Mouse (Mus musculus): ENCODE measurements at regions not wholly inside any gene's neighbourhood (a gene's known extent, or its start where the extent isn't known, plus 50 kb on each side); places are given as distances from the start of the nearest gene placed in this dataset.

DNA sequence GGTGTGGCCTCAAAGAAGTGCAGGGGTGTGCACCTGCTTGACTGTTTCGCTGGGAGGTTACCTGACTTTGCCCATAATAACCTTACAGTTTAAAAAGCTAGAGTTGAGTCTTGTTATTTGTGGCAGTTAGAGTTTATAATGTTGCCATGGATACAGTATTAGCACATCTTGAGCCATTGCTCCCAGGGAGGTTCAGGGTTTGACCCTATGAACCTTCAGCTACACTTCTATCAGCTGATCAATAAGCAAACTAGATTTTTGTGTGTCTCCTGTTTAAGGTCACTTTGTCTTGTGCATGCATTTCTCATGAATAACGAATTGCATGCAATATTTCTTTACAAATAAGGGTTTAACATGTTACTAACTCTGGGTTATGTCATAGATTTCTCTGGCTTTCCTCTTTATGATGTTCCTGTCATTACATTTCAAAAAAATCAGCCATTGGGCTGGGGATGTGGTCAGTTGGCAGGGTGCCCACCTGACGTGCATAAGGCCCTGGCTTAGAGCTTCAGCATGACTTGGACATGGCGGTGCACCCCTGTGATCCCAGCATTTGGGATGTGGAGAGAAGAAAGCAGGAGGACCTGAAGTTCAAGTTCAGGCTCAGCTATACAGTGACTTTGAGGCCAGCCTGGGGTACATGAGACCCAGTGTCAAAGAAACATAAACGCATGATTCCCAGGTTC lies 191.7 kb downstream of the Ackr3 start:
- Histone ChIP-seq H3K36me3 (no peaks in the 10 kb centered on the region), H3K27me3 (no peaks in the 10 kb centered on the region), H3K9me3 (no peaks in the 10 kb centered on the region), H3K9ac (no peak overlapping the region), H3K27ac (replicated peaks) (no peak overlapping the region), H3K4me1 (replicated peaks) (peaks cover 21% of the 10 kb centered on the region), H3K4me3 (no peak overlapping the region), H3K4me2 (no peak overlapping the region)
- 86% methylated on average over 5 of the region's 5 CpGs for WGBS
- no peak for ATAC-seq (ENCODE audit: low read depth)

DNA sequence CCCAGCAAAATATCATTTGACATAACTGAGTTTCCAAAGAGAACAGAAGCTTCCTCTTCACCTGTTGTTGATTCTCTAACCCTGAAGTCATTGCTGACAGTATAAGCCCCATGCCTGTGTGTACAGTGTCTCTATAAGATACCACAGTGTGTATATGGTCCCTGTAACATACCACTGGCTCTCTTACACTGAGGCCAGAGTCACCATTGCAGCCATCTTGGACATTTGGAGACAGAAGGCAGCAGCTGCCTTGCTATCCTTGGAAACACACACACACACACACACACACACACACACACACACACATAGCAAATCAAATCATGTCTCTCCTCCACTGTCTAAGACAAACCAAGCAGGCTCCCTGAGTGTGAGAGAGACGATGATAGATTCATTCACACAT lies 192.9 kb downstream of the Ackr3 start:
- Histone ChIP-seq H3K4me1 (replicated peaks) (peaks cover 21% of the 10 kb centered on the region), H3K36me3 (no peaks in the 10 kb centered on the region), H3K27me3 (no peaks in the 10 kb centered on the region), H3K4me3 (no peak overlapping the region), H3K9me3 (no peaks in the 10 kb centered on the region), H3K27ac (replicated peaks) (peak overlapping the region; percentile 61; the same call in 1 of the 2 replicates), H3K4me2 (no peak overlapping the region), H3K9ac (no peak overlapping the region)
- WGBS: 76% methylated on average over 1 of the region's 1 CpGs
- no peak for ATAC-seq (ENCODE audit: low read depth)

DNA sequence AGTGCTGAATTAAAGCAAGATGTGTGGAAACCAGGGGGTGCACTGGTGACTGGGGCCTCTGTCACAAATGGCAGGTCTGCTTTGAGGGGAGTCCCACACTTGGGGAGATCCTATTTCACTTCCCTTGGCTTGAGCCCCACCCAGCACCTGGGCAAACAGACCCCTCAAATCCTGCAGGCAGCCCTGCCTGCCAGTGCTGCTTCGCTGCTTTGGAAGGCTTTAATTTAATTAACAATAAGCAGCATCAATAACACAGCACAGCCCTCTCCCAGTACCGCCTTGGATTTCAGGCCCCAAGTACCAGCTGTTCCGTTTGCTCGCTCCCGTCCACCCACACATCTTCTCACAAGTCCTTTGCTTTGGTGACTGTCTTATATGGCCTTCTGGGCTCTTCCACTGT lies 193.6 kb downstream of the Ackr3 start:
- H3K36me3 ChIP-seq: no peaks in the 10 kb centered on the region
- no peak overlapping the region for H3K9ac ChIP-seq
- peak overlapping the region; percentile 61 for H3K27ac ChIP-seq (replicated peaks)
- no peak overlapping the region for H3K4me2 ChIP-seq
- WGBS: 27% methylated on average over 5 of the region's 5 CpGs
- H3K27me3 ChIP-seq: no peaks in the 10 kb centered on the region
- peaks cover 21% of the 10 kb centered on the region for H3K4me1 ChIP-seq (replicated peaks)
- H3K9me3 ChIP-seq: no peaks in the 10 kb centered on the region
- ATAC-seq (ENCODE audit: low read depth): no peak
- no peak overlapping the region for H3K4me3 ChIP-seq

DNA sequence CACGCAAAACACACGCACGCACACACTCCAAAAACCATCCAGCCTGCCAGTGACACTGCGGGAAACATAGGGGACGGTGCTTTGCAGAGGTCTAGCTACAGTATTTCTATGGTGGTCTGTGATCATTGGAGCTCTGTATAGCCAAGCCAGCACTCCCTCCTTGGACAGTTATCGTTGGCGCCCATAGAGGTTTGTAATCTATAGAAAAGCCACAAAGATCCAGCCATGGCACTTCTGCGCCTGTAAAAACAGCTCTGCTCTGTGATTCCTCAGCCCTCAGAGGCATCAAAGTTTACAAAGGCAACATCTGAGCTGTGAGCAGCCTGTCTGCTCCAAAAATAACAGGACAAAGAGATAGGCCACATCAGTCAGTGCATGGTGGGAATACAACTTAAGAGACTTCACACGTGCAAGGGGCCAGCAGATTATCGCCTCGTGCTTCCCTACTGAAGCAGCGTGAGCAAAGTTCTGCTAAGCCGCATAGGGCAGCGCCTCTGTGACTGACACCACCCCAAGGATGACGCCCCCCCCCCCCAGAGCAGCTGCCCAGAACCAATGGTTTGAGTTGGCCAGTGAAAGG lies 194.7 kb downstream of the Ackr3 start:
- no peak overlapping the region for H3K27ac ChIP-seq (replicated peaks)
- no peaks in the 10 kb centered on the region for H3K27me3 ChIP-seq
- H3K36me3 ChIP-seq: no peaks in the 10 kb centered on the region
- WGBS: 86% methylated on average over 15 of the region's 15 CpGs
- peaks cover 31% of the 10 kb centered on the region for H3K4me1 ChIP-seq (replicated peaks)
- H3K9me3 ChIP-seq: no peaks in the 10 kb centered on the region
- H3K9ac ChIP-seq: no peak overlapping the region
- H3K4me3 ChIP-seq: no peak overlapping the region
- no peak for ATAC-seq (ENCODE audit: low read depth)
- no peak overlapping the region for H3K4me2 ChIP-seq

DNA sequence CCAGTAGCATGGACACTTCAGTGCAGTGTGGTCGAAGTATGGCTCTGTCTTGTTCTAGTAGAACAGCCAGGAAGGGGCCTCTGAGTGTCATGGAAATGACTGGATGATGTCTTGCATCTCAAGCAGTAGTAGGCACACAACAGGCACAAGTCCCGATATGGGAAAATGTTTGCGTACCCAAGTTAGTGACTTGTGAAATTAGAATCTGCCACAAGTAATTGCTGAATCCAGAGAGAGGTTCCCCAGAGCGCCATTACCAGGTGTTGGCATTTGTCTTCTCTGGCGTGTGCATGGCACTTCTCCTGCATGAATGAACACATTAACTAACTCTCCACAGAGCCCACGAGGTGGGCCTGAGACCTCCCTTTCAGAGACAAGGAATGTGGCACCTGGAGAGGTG lies 199.3 kb downstream of the Ackr3 start:
- no peaks in the 10 kb centered on the region for H3K27me3 ChIP-seq
- no peak overlapping the region for H3K9ac ChIP-seq
- H3K9me3 ChIP-seq: no peaks in the 10 kb centered on the region
- WGBS: 52% methylated on average over 6 of the region's 6 CpGs
- peak overlapping the region; percentile 56 for H3K27ac ChIP-seq (replicated peaks)
- H3K36me3 ChIP-seq: no peaks in the 10 kb centered on the region
- peak; percentile 82 for ATAC-seq (ENCODE audit: low read depth)
- peaks cover 28% of the 10 kb centered on the region for H3K4me1 ChIP-seq (replicated peaks)
- H3K4me3 ChIP-seq: no peak overlapping the region
- H3K4me2 ChIP-seq: no peak overlapping the region

DNA sequence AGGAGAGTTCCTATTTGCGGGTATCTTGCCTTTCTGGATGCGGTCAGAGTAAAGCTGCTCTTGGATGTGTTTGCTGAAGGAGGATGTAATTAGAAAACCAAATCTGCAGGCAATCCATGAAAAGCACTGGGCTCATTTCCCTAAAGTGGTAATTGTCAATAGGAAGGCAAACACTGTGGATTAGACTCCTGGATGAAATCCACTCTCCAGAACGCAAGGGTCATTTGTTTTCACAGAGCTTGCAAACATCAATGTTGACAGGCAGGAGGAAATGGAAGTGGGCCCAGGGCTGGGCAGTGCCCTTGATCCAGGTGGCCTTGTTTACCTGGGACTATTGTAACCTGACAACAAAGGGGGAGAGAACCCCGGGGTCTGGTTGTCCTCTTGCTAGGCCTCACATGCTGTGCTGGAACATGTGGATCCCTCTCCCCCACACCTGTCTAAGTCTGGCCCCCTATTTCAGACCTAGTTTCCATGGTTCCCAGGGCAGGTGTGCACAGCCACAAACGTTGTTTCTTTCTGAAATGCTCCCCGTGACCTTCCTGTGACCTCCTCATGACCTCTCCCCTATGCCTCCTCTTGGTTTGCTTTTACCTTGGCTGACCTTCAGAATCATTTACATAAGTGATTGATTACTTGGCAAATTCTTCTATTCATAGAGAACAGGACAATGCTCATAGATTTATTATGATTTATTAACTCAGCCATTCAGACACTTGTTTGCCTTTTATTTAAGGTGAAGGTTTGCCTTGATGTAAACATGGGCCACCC lies 197.9 kb upstream of the Cops8 start:
- H3K4me2 ChIP-seq: no peak overlapping the region
- 36% methylated on average over 6 of the region's 6 CpGs for WGBS
- H3K9me3 ChIP-seq: no peaks in the 10 kb centered on the region
- H3K36me3 ChIP-seq: no peaks in the 10 kb centered on the region
- H3K27ac ChIP-seq (replicated peaks): peak overlapping the region; percentile 28; the same call in 1 of the 2 replicates
- no peak overlapping the region for H3K4me3 ChIP-seq
- H3K4me1 ChIP-seq (replicated peaks): peaks cover 28% of the 10 kb centered on the region
- no peaks in the 10 kb centered on the region for H3K27me3 ChIP-seq
- no peak for ATAC-seq (ENCODE audit: low read depth)
- no peak overlapping the region for H3K9ac ChIP-seq

DNA sequence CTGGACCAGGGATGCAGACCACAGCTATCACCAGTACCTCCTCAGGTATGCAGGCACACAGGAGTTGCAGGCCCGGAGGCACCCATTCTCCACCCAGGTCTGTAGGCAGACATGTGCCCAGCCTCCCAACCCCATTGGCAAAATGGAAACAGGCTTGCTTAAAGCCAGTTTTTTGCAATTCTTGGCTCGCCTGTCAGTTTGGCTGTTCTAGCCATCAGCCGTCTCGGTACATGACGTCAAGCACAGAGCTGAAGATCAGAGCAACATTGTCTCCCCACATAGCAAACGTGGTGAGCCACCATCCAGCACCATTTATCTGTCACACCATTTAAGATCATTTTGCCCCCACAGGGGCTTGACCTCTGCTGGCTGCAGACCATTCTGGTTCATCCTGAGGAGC lies 196.1 kb upstream of the Cops8 start:
- 91% methylated on average over 6 of the region's 6 CpGs for whole genome bisulfite sequencing
- Histone ChIP-seq H3K9ac (no peak overlapping the region), H3K9me3 (no peaks in the 10 kb centered on the region), H3K4me1 (replicated peaks) (peaks cover 28% of the 10 kb centered on the region), H3K36me3 (no peaks in the 10 kb centered on the region), H3K27me3 (no peaks in the 10 kb centered on the region), H3K27ac (replicated peaks) (no peak overlapping the region), H3K4me3 (no peak overlapping the region), H3K4me2 (no peak overlapping the region)
- ATAC-seq (ENCODE audit: low read depth): no peak

DNA sequence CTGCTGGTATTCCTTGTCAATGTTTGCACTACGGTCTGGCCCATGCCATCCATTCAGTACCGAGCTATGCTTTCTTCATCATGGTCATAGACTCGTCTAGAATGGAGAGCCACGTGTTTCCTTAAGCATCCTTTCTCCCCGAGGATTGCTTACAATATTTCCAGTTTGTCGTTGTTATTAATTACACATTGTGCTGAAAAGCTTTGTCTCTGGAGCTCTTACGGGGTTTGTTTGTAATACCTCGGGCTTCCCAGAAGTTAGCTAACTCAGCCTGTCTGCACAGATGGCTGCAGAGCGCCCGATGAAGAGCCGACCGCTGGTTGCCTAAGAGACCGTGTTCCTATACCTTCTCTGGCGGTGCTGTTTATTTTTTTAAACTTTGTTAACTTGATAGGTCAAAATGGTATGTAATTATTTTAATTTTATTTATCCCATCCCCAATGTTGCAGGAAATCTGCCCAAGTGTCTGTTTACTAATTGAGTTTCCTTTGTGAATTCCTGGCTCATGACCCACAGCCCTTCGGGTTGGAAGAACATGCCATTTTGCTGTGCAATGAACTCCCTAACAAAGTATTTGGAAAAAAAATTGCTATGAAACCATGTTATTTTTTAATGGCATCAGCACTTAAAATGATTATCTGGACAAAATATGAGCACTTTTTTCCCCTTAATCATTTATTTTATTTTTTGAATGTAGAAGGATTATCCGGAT lies 194.1 kb upstream of the Cops8 start:
- H3K4me1 ChIP-seq (replicated peaks): peaks cover 16% of the 10 kb centered on the region
- WGBS: 85% methylated on average over 16 of the region's 16 CpGs
- no peak overlapping the region for H3K4me2 ChIP-seq
- no peaks in the 10 kb centered on the region for H3K36me3 ChIP-seq
- H3K27me3 ChIP-seq: no peaks in the 10 kb centered on the region
- no peaks in the 10 kb centered on the region for H3K9me3 ChIP-seq
- no peak overlapping the region for H3K9ac ChIP-seq
- ATAC-seq (ENCODE audit: low read depth): no peak
- H3K4me3 ChIP-seq: no peak overlapping the region
- no peak overlapping the region for H3K27ac ChIP-seq (replicated peaks)

DNA sequence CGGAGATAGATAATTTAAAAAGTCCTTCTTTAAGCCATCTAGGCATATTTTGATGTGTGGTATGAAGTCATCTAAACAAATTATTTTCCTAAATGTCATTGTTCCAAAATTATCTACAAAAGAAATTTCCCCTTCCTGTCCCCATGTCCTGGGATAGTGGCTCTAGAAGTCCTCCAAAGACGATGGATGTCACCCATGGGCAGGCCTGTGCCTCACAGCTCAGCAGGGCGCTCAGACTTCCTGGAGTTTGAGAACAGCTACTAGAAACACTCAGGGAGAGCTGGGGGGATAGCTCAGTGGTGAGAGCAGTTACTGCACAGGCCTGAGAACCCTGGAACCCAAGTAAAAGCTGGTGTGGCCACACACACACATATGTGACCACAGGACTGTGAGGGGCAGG lies 193.5 kb upstream of the Cops8 start:
- ATAC-seq (ENCODE audit: low read depth): no peak
- Histone ChIP-seq H3K9me3 (no peaks in the 10 kb centered on the region), H3K4me2 (no peak overlapping the region), H3K27ac (replicated peaks) (no peak overlapping the region), H3K4me1 (replicated peaks) (peaks cover 13% of the 10 kb centered on the region), H3K36me3 (no peaks in the 10 kb centered on the region), H3K9ac (no peak overlapping the region), H3K4me3 (no peak overlapping the region), H3K27me3 (no peaks in the 10 kb centered on the region)
- 81% methylated on average over 3 of the region's 3 CpGs for WGBS

DNA sequence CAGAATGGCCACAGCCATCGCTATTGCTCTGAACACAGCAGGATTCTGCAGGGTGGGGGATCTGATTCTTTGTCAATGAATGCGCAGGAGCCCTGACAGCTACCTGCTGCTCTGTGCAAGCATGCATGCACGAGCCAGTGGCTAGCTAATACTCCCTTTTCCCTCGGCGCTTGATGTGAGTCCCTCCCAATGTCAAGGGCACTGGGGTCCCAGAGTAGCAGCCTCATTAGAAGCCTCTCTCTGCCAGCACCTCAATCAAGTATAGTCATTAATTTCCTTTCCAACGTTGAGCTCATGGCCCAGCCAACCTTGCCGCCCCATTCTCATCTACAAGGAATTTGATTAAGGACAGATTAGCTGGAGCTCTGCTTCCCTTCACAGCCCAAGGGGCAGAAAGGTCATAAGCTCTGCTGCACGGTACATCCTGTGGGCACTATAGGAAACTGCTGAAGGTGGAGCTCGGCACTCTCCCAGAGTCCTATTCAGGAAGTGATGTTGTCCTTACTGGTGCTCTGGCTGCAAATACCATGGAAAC lies 190.2 kb upstream of the Cops8 start:
- WGBS: 49% methylated on average over 9 of the region's 9 CpGs
- no peak overlapping the region for H3K4me2 ChIP-seq
- no peak overlapping the region for H3K9ac ChIP-seq
- H3K9me3 ChIP-seq: no peaks in the 10 kb centered on the region
- no peak for ATAC-seq (ENCODE audit: low read depth)
- no peaks in the 10 kb centered on the region for H3K36me3 ChIP-seq
- H3K27me3 ChIP-seq: no peaks in the 10 kb centered on the region
- no peak overlapping the region for H3K27ac ChIP-seq (replicated peaks)
- H3K4me3 ChIP-seq: no peak overlapping the region
- no peaks in the 10 kb centered on the region for H3K4me1 ChIP-seq (replicated peaks)

DNA sequence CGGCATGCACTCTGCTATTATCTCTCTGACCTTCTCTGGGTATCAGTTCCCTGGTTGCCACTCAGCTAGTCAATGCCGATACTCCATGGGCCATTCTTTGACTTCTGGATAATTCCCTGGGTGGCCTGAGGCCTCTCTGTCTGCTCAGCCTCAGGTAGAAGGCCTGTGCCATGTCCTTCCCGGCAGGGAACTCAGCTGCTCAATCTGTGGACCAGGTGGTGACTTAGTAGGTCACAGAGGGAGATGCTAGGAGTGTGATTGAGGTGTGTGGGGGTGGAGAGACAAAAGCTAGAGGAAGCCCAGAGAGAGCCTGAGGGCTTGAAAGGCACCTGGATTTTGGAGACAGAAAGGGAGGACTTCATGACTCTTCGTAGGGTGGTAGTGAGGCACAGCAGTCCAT lies 188.0 kb upstream of the Cops8 start:
- Histone ChIP-seq H3K4me2 (no peak overlapping the region), H3K27ac (replicated peaks) (no peak overlapping the region), H3K27me3 (no peaks in the 10 kb centered on the region), H3K4me1 (replicated peaks) (no peaks in the 10 kb centered on the region), H3K9ac (no peak overlapping the region), H3K36me3 (no peaks in the 10 kb centered on the region), H3K9me3 (no peaks in the 10 kb centered on the region), H3K4me3 (no peak overlapping the region)
- ATAC-seq (ENCODE audit: low read depth): no peak
- 94% methylated on average over 4 of the region's 4 CpGs for WGBS
